Mouse (Mus musculus) right cerebral cortex, postnatal 36 days (tissue): ENCODE results near the gene Klhl40.

Experiments used
- DNase-seq, 2 experiments: peaks; one replicate each; pipeline ENCODE4 v3.0.0; 2022; ENCODE audit warnings: low spot score in 2 of 2, mixed read lengths in 1 of 2

Gene Klhl40

DNA sequence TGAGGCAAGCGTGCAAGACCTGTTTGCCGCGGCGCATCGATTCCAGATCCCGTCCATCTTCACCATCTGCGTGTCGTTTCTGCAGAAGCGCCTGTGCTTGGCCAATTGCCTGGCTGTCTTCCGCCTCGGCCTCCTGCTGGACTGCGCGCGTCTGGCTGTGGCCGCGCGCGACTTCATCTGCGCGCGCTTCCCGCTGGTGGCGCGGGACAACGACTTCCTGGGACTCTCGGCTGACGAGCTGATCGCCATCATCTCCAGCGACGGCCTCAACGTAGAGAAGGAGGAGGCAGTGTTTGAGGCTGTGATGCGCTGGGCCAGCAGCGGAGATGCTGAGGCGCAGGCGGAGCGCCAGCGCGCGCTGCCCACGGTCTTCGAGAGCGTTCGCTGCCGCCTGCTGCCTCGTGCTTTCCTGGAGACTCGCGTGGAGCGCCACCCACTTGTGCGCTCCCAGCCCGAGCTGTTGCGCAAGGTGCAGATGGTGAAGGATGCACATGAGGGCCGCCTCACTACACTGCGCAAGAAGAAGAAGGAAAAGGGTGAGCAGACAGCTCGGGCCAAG, 738 bp downstream of the Klhl40 start:
- DNase-seq, result peak; percentile 85

DNA sequence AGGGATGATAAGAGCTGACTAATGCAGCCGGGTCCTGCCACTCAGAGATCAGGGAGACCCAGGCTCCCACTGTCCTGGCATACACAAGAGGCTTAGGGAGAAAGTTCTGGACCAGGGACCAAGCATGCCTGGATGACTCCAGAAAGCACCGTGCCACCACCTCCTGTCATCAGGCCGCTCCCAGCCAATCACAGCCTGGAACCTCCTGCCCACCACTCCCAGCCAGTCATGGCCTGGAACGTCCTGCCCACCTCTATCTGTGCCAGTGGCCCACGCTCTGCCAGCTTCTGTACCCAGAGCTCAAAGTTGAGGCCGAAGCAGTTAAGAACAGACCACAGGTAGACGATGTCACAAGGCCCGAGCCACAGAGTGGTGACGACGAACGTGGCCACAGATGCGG, 7.4 kb downstream of the Klhl40 start:
- DNase-seq, result no peak

DNA sequence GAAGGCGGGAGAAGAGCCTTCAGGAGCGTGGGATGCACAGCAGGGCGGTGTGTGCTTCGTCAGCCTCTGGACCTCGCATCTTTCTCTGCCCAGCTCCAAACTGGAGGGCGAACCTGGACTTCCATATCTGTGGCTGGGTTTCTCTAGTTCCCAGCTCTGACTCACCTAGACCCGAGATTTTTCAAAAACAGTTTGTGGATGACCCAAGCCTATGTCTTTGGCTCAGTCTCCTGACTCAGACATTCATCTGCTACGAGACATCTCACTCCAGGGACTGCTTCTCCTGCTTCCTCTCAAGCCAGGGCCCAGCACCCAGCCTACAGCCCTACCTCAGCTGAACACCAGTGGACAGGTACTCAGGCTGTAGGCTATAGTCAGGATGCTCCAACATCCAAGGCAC, 7.9 kb downstream of the Klhl40 start:
- no peak for DNase-seq

DNA sequence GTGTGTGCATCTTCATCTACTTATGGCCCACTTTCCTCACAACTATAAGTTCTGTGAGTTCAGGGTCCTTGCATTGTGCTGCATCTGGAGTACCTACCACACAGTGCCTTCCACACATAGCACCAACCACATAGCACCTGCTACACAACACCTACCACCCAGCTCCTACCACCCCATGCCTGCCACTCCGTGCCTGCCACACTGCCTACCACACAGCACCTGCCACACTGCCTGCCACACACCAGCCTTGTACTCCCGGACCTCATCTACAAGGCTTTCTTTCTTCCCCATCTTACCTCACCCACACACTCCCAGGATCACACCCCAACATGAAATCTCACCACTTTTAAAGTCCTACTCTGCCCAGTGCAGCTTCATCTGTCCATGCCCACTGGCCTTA, 9.0 kb downstream of the Klhl40 start:
- DNase-seq, result no peak

DNA sequence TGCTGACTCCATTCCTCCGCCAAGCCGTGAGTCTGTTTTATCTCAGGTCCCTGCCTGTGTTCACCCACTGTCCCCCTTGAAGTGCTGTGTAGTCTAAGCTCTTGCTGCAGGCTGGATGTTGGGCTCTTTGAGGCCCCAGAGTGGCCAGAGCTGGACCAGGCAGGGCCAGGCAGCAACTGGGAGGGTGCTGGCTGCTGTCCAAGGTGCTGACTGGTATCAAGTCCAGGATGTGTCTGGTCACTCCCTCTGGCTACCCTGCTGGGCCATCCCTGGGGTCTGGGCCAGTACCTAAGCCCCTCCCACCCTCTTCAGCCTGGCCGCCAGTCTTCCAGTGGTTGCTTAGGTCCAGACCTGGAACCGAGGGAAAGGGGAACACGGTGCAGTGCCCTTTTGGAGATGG, 13.8 kb downstream of the Klhl40 start:
- DNase-seq, result no peak

DNA sequence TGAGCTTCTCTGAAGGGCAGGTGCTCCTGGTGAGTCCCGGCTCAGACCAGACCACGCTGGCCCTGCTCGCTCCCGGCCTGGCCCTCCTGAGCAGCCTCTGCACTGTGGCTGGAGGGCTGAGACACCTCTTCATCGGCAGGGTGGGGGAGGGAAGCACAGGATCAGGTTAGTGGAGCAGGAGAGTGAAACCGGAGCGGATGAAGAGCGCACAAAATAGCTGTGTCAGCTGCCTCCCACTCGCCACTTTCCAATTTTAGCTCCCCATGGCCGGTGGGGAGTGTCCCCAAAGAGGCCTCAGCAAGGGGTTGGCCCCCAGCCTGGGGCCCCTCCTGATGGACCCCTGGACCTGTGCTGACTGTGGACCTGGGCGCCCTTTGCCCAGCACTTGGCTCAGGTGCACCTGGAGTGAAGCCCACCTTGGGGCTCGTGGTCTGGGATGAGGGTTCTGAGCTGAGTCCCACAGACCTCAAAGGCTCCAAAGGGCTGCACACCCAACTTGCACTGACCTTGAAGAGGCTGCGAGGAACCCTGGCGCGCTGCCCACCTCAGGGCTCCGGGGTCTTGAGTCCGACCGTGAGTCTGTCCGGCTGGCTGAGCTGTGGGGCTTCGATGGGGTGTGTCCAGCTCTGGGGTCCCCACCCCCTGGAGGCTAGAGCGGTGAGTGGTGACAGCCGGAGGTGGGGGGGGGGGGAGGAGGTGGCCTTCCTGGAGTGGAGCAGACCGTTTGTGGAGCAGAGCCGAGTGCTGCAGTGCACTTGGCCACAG, 14.5 kb downstream of the Klhl40 start, which contains the start of gene Hhatl:
TSS of gene Hhatl (minus strand) at position 751 of the 765 bp plus-strand sequence.
- DNase-seq, result no peak

DNA sequence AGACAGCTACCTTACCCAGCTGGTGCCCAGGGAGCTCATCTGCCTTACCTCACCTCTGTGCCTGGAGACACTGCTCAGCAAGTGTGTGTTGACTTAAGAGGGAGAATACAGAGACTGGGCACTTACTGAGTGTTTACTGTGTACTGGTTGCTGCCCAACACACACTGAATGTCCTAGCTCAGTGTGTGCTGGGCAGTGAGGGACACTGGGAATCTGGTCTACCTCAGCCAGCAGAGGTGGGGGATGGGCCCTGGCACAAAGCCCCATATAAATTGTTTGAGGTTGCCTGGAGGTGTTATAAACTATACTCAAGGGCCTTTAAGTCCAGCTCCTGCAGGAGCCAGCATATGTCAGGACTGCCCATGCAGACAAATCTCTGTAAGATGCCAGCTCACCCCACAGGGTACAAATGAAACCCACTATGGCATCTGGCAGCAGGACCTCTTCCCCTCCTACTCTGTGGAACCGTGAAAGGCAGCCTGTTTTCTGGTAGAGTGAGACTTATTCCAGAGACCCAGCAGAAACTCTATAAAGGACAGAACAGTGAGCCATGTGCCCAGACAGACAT, 17.6 kb downstream of the Klhl40 start:
- DNase-seq, result no peak

DNA sequence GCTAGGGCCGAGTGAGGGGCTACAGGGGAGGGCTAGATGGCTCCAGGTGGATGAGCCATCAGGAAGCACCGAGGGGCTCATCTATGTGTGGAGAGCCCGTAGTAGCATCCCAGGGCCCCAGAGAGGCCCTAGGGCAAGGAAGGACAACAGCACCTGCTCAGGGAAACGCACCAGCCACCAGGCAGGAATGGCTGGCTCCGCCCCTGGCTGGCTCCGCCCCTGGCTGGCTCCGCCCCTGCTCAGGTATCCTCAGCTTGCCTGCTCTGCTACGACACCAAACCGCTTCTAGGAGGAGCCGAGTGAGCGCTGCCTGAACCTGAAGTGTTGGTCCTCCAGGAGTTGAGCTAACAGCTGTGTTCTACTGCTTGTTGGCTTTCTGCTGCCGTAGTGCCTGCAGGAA, 20.3 kb downstream of the Klhl40 start:
- no peak for DNase-seq

DNA sequence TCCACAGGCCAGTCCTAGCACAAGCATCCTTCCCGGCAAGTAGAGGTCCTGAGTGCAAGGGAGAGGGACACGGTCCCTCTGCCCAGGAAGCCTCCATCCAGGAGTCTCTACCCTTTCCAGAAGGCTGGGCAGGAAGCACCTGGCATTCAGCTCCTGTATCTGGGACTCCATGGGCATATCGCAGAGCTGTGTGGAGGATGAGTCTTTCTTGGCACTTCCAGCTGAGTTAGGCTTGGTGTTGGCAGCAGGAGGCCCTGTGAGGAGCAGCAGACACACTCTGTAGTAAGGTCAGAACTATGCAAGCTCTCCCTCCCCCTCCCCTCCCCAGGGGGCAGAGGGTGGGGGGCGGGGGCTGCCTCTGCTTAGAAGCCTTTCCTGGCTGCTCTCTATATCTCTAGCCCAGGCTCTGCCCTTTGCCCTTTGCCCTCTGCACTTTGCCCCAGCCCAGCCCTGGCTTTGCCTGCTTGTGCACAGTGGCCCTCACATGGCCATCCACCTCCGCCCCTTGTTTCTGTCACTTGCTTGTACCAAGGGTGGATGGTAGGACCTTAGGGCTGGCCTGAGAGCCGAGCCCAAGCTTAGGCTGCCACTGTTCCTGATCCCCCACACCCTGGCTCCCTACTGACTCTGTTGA, 21.6 kb downstream of the Klhl40 start:
- DNase-seq, result no peak

DNA sequence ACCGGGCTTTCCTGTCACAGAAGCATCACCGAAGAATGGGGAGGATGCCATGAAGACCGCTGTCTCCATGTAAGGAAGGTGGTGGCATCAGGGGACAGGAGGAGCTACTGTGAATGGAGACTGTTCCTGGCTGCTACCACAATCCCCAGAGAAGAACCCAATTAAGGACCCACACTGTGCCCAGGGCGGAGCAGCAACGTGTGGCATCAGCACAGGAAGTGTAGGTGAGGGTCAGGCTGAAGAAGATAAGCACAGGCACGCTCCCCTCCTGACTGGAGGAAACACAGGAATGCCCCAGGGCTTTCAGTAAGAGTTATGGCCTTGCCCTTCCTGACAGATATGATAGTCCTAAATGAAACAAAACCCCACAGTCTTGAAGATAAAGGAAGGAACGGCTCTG, 25.3 kb downstream of the Klhl40 start:
- DNase-seq, result no peak

DNA sequence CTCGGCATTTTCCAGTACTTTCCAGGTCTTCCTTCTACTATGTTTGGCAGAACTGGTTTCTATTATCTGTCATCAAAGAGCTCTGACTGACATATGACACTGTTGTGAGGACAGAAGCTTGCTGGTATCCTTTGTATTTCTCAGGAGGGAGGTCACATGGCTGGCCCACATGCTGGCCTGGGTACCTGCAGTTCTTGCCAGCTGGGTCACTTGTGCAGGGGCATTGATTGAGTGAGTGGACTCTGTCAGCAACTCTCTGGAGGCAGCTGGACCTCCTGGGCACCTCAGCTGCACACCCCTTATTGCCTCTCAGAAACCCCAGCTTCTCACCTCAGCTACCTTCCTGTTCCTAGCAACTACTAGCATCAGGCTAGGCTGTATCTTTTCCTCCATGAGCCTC, 30.1 kb downstream of the Klhl40 start:
- DNase-seq, result no peak

DNA sequence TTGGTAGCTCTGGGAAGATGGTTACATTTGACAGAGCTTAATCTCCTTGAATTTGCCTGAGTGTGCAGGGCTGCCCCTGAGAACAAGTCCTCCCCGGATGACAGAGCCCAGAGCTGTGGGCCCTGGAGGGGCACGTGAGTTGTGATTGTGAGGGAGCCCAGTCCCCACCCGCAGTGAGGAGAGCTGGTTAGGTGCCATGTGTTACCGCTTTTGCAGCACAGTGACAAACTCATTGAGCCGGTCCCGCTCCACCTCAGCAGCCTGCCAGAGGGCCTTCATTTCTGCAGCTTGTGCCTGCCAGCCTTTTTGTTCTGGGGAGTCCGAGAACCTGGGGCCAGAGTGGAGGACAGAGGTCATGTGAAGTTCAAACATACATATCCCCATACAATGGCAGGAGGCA, 30.5 kb downstream of the Klhl40 start:
- no peak for DNase-seq

DNA sequence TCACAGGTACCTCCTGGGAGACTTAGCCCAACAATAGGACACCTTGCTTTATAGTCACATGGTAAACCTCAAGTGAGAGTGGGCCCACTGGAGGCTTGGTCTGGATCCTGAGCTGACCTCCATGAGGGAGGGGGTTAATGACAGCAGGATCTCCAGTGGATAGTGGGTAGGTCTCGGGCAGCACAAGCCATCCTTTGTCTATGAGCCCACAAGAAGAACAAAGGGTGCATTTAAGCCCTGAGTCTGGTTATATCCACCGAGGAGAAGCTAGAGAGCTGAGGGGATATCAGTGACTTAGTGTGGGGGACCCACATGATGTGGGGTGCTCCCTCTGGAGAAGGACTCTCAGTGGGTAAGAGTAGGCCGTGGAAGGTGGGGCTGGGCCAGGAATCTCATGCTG, 31.1 kb downstream of the Klhl40 start:
- DNase-seq, result no peak

DNA sequence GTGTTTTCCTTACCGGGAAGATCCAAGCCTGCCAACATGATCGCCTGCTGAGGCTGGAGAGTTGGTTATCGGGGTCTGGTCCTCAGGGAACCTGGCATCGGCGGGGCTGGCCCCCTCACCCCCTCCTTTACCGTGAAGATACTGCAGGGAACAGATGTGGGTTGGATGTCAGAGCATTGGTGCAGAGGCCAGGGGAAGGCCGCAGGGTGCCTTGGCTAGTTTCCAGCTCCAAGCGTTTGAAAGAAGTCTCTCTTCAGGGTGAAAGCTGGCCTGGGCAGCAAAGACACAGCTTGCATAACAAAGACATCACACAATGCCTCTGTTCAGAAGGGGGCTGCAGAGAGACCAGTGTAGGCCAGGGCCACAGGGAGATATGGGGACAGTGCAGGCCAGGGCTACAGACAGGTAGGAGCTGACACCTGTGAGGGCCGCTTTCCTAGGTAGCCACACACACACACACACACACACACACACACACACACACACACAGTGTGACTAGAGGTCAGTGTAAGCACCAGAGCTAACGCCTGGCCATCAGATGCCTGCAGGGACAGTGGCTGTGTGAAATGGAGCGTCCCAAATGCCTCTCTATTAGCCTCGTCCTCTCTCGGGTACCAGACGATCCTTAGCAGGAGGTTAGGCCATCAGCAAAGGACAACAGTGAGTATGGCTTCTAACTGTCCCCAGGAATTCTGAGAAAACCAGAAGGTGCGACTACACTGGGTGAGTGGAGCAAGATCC, 32.8 kb downstream of the Klhl40 start:
- DNase-seq, result peak in 1 of 2 experiments; percentile 58

DNA sequence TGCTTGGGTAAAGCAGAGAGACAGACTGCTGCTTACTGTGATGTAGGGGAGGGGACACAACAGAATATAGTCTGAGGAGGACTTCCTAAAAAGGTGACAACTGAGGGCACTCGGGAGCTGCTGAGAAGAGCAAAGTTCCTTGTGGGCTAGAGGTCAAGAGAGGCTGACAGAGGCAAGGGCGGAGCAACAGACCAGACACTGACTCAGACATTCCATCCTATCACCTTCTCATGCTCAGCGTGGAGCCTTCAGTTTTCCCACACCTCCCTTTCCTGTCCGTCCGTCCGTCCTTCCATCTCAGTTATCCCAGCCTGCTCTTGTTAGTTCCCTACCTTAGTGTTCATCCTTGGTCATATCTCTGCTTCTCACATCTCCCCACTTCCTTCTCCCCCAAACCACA, 37.8 kb downstream of the Klhl40 start:
- no peak for DNase-seq

DNA sequence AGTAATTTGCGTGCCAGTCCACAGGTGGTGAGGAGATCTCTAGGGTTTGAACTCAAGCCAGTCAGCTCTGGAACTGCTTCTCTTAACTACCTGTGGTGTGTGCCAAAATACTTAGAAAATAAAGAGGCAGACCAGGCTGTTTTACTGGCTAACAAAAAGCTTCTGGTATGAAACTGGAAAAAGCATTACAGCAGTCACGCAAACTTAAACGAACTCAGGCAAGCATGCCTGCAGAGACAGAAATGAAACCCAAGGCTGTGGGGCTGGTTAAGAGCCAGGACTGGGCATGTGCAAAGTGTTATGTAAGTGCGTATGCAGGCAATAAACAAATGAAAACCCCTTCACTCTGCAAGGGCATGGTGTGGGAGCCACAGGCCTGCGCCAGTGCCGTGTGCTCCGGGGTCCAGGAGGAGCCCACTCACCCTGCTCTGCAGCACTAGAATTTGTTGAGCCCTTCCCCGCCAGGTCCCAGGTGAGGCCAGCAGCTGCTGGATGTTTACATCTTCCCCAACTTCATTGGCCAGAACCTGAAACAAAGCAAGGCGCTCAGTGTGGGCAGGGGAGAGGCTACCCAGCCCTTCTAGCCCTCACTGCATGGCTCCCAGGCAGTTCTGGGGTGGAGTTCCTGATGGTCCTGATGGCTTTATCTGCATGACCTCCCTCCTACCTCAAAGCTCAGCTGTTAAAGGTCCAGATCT, 41.8 kb downstream of the Klhl40 start:
- no peak for DNase-seq

DNA sequence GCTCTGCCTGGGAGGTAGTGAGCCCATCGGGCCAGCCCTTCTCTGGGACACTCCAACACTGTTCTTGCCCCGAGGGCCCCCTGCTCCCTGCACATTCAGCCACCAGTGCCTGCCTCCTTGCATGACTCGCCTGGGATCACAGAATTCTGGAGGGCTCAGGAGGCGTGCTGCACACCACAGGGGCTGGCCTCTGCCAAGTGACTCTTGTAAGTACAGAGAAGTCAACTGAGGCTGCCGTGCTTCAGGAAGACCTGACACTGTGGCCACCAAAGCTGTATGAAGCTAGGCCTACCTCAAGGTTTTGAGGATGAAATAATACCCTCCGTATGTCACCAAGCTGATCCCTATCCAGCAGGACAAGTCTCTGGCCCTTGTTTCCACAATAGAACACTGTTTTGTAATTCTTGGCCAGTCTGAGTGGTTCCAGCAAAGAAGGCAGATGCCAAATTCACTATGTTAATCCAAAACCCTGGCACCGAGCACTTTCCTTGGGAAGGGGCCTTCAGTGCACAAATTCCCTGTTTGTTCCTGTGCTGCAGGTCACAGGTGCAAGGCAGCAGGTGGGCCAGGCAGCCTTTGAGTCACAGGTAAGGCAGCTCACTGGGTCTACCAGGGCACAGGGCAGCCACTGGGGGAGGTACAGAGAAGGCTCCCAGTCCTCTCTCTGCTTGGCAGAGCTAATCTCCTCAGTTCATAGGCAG, 42.5 kb downstream of the Klhl40 start:
- DNase-seq, result no peak

DNA sequence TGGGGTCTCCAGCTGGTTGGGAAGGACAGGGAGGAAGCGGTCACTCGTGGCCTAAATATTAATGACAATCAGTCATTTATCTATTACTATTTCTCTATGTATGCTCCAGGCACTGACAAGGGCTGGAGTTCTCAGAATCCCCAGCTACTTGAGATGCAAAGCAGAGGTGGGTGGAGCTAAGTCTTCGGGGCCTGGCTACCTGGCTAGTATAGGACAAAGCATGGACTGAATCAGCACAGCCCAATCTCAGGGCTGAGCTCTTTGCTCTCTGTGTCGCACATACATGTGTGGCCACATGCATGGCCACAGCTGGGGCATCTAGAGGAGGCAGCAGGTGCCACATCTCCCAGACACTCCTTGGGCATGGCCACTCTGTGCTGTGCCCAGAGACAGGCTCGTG, 43.4 kb downstream of the Klhl40 start:
- no peak for DNase-seq

DNA sequence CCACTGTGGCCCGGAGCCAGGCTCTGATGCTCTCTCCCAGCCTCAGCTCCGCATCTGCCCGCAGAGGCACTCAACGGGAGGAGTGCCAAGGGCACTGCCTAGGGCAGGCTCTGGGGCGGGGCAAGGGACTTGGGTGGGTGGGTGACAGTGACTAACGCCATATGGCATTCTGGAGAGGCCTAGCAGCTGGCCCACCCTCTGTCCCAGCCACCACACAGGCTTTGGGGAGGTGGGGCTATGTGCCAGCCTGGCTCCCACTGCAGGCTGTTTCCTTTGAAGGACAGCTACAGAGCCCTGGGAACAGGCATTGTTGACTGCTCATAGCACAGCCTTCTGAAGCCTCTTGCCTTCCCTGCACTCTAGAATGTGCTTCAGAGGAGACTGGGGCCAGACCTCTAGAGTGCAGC, 45.2 kb downstream of the Klhl40 start:
- no peak for DNase-seq

DNA sequence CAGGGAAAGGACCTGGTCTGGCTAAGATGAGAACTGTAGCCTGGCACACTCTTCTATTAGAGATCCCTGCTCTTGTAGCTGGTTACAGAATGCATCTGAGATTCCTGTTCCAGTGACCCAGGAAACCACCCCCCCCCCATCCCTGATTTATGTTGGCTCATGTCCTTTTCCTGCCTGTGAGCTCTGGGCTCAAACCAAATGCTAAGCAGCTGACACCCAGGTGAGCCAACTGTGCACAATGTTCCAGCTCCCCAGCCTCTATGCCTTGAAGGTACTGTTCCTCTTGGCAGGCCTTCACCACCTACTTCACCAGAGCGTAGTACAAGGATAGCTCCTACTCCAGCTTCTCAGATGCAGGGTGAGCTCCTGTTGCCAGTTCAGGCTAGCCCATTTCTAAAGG, 45.6 kb downstream of the Klhl40 start:
- no peak for DNase-seq

DNA sequence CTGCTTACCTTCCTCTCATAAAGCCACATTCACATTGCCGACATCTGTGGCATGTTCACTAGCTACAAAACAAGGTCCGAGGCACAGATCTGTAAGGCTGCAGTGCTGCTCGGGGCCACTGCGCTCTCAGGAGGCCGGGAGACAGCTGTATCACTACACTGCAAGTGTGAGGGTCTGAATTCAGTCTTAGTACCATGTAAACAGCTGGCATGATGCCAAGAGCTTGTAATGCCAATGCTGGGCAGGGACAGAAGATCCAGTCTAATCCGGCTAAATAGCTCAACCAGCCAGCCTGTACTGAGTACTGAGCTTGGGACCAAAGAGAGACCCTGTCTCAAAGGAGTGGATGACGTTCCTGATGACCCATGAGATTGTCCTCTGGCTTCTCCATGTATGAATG, 46.6 kb downstream of the Klhl40 start:
- DNase-seq, result no peak
